Mouse (Mus musculus) heart, embryonic 15.5 days (tissue): ENCODE results near the gene B3gnt8. TPM values are rescaled to one million over a fixed set of nuclear protein-coding genes. Genes with fewer than 3 reads are reported as not detected.

ENCODE experiments used
- ATAC-seq: fragments of 200-750 bp; cut with Nextera tagmentation; replicated peaks from 2 replicates; pipeline ENCODE4 v1.8.0; 2017; ENCODE audit warnings: low read depth, moderate TSS enrichment; ENCODE audit not compliant: insufficient number of reproducible peaks, insufficient read depth, low FRiP score
- H3K27ac ChIP-seq: fragments of 300-500 bp; sonication (generic); 2 replicates; pipeline ENCODE4 v1.5.1; 2015; ENCODE audit warnings: mild to moderate bottlenecking, inconsistent platforms
- H3K27me3 ChIP-seq: fragments of 300-500 bp; sonication (generic); 2 replicates; pipeline ENCODE4 v1.6.1; 2015; ENCODE audit warnings: inconsistent platforms
- H3K36me3 ChIP-seq: fragments of 300-500 bp; sonication (generic); 2 replicates; pipeline ENCODE4 v1.6.1; 2015; ENCODE audit warnings: mild to moderate bottlenecking, inconsistent platforms
- H3K4me1 ChIP-seq: fragments of 300-500 bp; sonication (generic); replicated peaks from 2 replicates; pipeline ENCODE4 v1.6.1; 2015; ENCODE audit warnings: inconsistent platforms
- H3K4me2 ChIP-seq: fragments of 300-500 bp; sonication (generic); 2 replicates; pipeline ENCODE4 v1.6.1; 2015; ENCODE audit warnings: inconsistent platforms, mild to moderate bottlenecking, moderate library complexity
- H3K4me3 ChIP-seq: fragments of 300-500 bp; sonication (generic); 2 replicates; pipeline ENCODE4 v1.5.1; 2015; ENCODE audit warnings: mild to moderate bottlenecking, inconsistent platforms
- H3K9ac ChIP-seq: fragments of 300-500 bp; sonication (generic); 2 replicates; pipeline ENCODE4 v1.6.1; 2015; ENCODE audit warnings: mild to moderate bottlenecking, inconsistent platforms
- H3K9me3 ChIP-seq: fragments of 300-500 bp; sonication (generic); replicated peaks from 2 replicates; pipeline ENCODE4 v1.6.1; 2016; ENCODE audit warnings: inconsistent platforms
- WGBS: fragments of 180-500 bp; shearing (Covaris S2); methylation state at CpG from one replicate; pipeline ENCODE4 v1.1.7; 2015; ENCODE audit warnings: mixed read lengths; 5-methylcytosine and 5-hydroxymethylcytosine counted together
- polyA plus RNA-seq: library from polyadenylated mRNA; unstranded; fragments of >200 nt; fragmentation: Nextera tagmentation; extraction: Ambion mirVana; gene quantifications from 2 replicates; pipeline ENCODE4 v1.2.1, GENCODE M21; 2015

The B3gnt8 gene
- polyA plus RNA-seq, 1 experiment from 2014 or later: 6.9 TPM

GRCm38 (mm10) chr7:25680514-25681258 lies 54.2 kb downstream of the B3gnt8 start, which contains the start of gene B9d2:
Gene B9d2 (plus strand): TSS chr7:25680780.
- Histone ChIP-seq H3K27me3 (peaks cover under 1% of the 10 kb centered on the region), H3K9ac (peak within 1 kb of the TSS; percentile 74), H3K36me3 (no peaks in the 10 kb centered on the region), H3K4me1 (peaks cover 31% of the 10 kb centered on the region), H3K27ac (peak within 1 kb of the TSS; percentile 96), H3K4me3 (peak within 1 kb of the TSS; percentile 90), H3K4me2 (peak within 1 kb of the TSS; percentile 66), H3K9me3 (no peaks in the 10 kb centered on the region)
- WGBS: under 1% methylated on average over 46 of the region's 46 CpGs
- ATAC-seq: peak; percentile 96

- H3K36me3 ChIP-seq: no peaks in the 10 kb centered on the region
- H3K27ac ChIP-seq: peak overlapping the region; percentile 96
- H3K27me3 ChIP-seq: no peaks in the 10 kb centered on the region
- 48% methylated on average over 15 of the region's 15 CpGs for WGBS
- H3K4me3 ChIP-seq: peak overlapping the region; percentile 90
- no peak overlapping the region for H3K9ac ChIP-seq
- peak overlapping the region; percentile 66 for H3K4me2 ChIP-seq
- ATAC-seq: no peak
- H3K4me1 ChIP-seq: peaks cover 33% of the 10 kb centered on the region
- H3K9me3 ChIP-seq: no peaks in the 10 kb centered on the region
Observed at GRCm38 (mm10) chr7:25681341-25682231, 55.1 kb downstream of the B3gnt8 start.

- Histone ChIP-seq H3K27me3 (no peaks in the 10 kb centered on the region), H3K4me3 (no peak overlapping the region), H3K9me3 (no peaks in the 10 kb centered on the region), H3K4me2 (no peak overlapping the region), H3K36me3 (no peaks in the 10 kb centered on the region), H3K4me1 (peaks cover 44% of the 10 kb centered on the region), H3K27ac (peak overlapping the region; percentile 33; the same call in 1 of the 2 replicates), H3K9ac (no peak overlapping the region)
- ATAC-seq: no peak
- 44% methylated on average over 7 of the region's 7 CpGs for WGBS
Observed at GRCm38 (mm10) chr7:25683474-25684180, 57.2 kb downstream of the B3gnt8 start.

DNA sequence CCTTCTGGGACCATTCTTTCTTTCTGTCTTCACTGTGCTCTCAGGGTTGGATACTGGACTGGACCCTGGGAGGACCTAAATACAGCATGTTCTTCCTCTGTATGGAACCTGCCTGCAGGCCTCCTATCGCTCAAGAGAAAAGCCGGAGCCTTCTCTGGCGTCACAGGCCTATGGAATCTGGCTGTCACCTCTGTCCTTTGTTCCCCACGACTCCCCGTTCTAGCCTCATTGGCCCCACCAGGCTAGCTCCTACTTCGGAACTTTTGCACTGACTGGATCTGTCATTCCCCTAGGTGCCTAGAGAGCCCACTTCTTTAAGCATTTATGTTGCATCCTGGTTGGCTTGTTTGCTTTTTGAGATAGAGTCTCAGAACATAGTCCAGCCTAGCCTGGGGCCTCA lies 58.2 kb downstream of the B3gnt8 start:
- Histone ChIP-seq H3K27me3 (peaks cover 4% of the 10 kb centered on the region; the same call in 1 of the 2 replicates), H3K9ac (no peak overlapping the region), H3K4me1 (peaks cover 51% of the 10 kb centered on the region), H3K9me3 (no peaks in the 10 kb centered on the region), H3K27ac (no peak overlapping the region), H3K36me3 (no peaks in the 10 kb centered on the region), H3K4me2 (no peak overlapping the region), H3K4me3 (no peak overlapping the region)
- ATAC-seq: no peak
- 81% methylated on average over 6 of the region's 6 CpGs for WGBS

Other genes starting within 250 kb of the B3gnt8 start
- 5.6 and 7.7 TPM in 2 replicates for gene Lipe, start 227.9 kb upstream of the B3gnt8 start, polyA plus RNA-seq
- 0.28 and 0.51 TPM in 2 replicates for gene Cxcl17, start 213.8 kb upstream of the B3gnt8 start, polyA plus RNA-seq
- 3.0 and 4.4 TPM in 2 replicates for gene Ceacam1, start 149.1 kb upstream of the B3gnt8 start, polyA plus RNA-seq
- not detected in 2 replicates for gene Ceacam2, start 86.8 kb upstream of the B3gnt8 start, polyA plus RNA-seq
- gene Erich4, start 10.8 kb upstream of the B3gnt8 start, polyA plus RNA-seq: not detected in 2 replicates
- gene Dmac2, start 7.2 kb upstream of the B3gnt8 start, polyA plus RNA-seq: 55.3 and 61.5 TPM in 2 replicates
- gene Bckdha, start 32.3 kb downstream of the B3gnt8 start, polyA plus RNA-seq: 58.5 and 68.9 TPM in 2 replicates
- gene Exosc5, start 32.5 kb downstream of the B3gnt8 start, polyA plus RNA-seq: 30.3 and 45.7 TPM in 2 replicates
- 1.8 and 2.2 TPM in 2 replicates for gene Tmem91, start 48.5 kb downstream of the B3gnt8 start, polyA plus RNA-seq
- 24.5 and 30.9 TPM in 2 replicates for gene B9d2, start 54.1 kb downstream of the B3gnt8 start, polyA plus RNA-seq
- 3.2 and 4.6 TPM in 2 replicates for gene Tgfb1, start 60.3 kb downstream of the B3gnt8 start, polyA plus RNA-seq
- 17.6 and 23.5 TPM in 2 replicates for gene Ccdc97, start 92.4 kb downstream of the B3gnt8 start, polyA plus RNA-seq
- gene Hnrnpul1, start 128.1 kb downstream of the B3gnt8 start, polyA plus RNA-seq: 35.4 and 39.9 TPM in 2 replicates
- 49.1 and 65.3 TPM in 2 replicates for gene Axl, start 162.1 kb downstream of the B3gnt8 start, polyA plus RNA-seq
- gene Cyp2s1, start 190.3 kb downstream of the B3gnt8 start, polyA plus RNA-seq: 3.3 and 5.1 TPM in 2 replicates